Mouse (Mus musculus) hindbrain, embryonic 14.5 days (tissue): ENCODE data around the gene Gramd2. TPM values are rescaled to one million over a fixed set of nuclear protein-coding genes. Genes with fewer than 3 reads are reported as not detected.

ENCODE experiments used
- ATAC-seq: fragments of 200-750 bp; cut with Nextera tagmentation; 2 replicates; pipeline ENCODE4 v1.8.0; 2017; ENCODE audit warnings: moderate number of reproducible peaks, mild to moderate bottlenecking, moderate TSS enrichment, moderate library complexity; ENCODE audit not compliant: low FRiP score
- DNase-seq: peaks from one replicate; pipeline ENCODE4 v3.0.0-alpha.2; 2015; ENCODE audit warnings: low spot score
- H3K27ac ChIP-seq: fragments of 300-500 bp; sonication (generic); 2 replicates; pipeline ENCODE4 v1.5.1; 2014; ENCODE audit warnings: mild to moderate bottlenecking, moderate library complexity
- H3K27me3 ChIP-seq: fragments of 300-500 bp; sonication (generic); 2 replicates; pipeline ENCODE4 v1.6.1; 2014; ENCODE audit warnings: mild to moderate bottlenecking, low read length, mixed read lengths; ENCODE audit not compliant: control insufficient read depth, insufficient read depth
- H3K36me3 ChIP-seq: fragments of 300-500 bp; sonication (generic); replicated peaks from 2 replicates; pipeline ENCODE4 v1.6.1; 2014; ENCODE audit not compliant: control insufficient read depth, insufficient read depth
- H3K4me1 ChIP-seq: fragments of 300-500 bp; sonication (generic); replicated peaks from 2 replicates; pipeline ENCODE4 v1.6.1; 2014; ENCODE audit warnings: antibody characterized with exemption, low read length, mixed read lengths; ENCODE audit not compliant: control insufficient read depth, insufficient read depth
- H3K4me2 ChIP-seq: fragments of 300-500 bp; sonication (generic); replicated peaks from 2 replicates; pipeline ENCODE4 v1.6.1; 2014; ENCODE audit warnings: mild to moderate bottlenecking, moderate library complexity
- H3K4me3 ChIP-seq: fragments of 300-500 bp; sonication (generic); replicated peaks from 2 replicates; pipeline ENCODE4 v1.5.1; 2014; ENCODE audit warnings: mild to moderate bottlenecking, low read length
- H3K9ac ChIP-seq: fragments of 300-500 bp; sonication (generic); 2 replicates; pipeline ENCODE4 v1.6.1; 2014
- H3K9me3 ChIP-seq: fragments of 300-500 bp; sonication (generic); 2 replicates; pipeline ENCODE4 v1.6.1; 2016; ENCODE audit warnings: low read length; ENCODE audit not compliant: control insufficient read depth
- WGBS: fragments of 180-500 bp; shearing (Covaris S2); extraction: QIAGEN DNeasy Blood & Tissue Kit; methylation state at CpG from one replicate; pipeline ENCODE4 v1.1.7; 2014; 5-methylcytosine and 5-hydroxymethylcytosine counted together
- polyA plus RNA-seq: library from polyadenylated mRNA; unstranded; fragments of >200 nt; fragmentation: Nextera tagmentation; extraction: Ambion mirVana; gene quantifications from 2 replicates; pipeline ENCODE4 v1.2.1, GENCODE M21; 2014

Gramd2 gene
- polyA plus RNA-seq, 1 experiment from 2014 or later, result 2.9 TPM

DNA sequence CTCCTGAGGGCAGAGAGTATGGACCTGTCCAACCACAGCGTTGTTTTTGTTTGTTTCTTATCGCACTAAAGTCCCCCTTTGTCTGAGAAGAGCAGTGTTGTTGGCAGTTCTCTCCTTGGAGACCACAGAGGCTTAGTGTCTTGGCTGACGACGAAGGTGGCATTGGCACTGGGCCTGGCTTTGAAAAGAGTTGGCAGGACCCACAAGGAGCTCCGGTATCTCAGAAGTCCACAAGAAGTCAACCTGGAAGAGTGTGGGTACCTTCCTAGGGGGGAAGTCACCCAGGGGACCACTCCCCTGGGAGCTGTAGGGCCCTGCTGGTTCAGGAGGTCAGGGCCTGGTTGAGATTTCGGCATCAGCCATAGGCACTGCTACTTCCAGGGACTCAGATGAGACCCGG lies 21.1 kb downstream of the Gramd2 start:
- no peaks in the 10 kb centered on the region for H3K27me3 ChIP-seq
- no peak overlapping the region for H3K4me2 ChIP-seq
- no peaks in the 10 kb centered on the region for H3K36me3 ChIP-seq
- H3K4me1 ChIP-seq, result no peaks in the 10 kb centered on the region
- WGBS, result 78% methylated on average over 7 of the region's 7 CpGs
- no peak overlapping the region for H3K27ac ChIP-seq
- no peak overlapping the region for H3K4me3 ChIP-seq
- H3K9me3 ChIP-seq, result no peaks in the 10 kb centered on the region
- ATAC-seq, result no peak
- no peak for DNase-seq
- no peak overlapping the region for H3K9ac ChIP-seq

DNA sequence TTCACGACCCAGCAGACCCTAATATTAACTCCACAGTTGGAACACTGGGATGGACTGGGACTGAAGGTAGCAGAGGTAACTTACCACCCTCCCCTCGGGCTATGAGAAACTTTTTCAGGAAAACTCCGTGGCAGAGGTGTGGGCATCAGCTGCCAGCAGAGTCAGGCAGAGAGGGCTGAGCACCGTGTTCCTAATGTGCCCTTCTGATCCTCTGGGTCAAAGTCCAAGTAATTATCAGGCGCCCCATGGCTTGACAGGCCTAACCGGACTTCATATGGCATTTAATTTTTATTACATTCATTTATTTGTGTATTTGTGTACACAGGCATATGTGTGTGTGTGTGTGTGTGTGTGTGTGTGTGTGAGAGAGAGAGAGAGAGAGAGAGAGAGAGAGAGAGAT lies 23.2 kb downstream of the Gramd2 start:
- Histone ChIP-seq H3K4me3 (no peak overlapping the region), H3K36me3 (no peaks in the 10 kb centered on the region), H3K4me1 (no peaks in the 10 kb centered on the region), H3K27me3 (no peaks in the 10 kb centered on the region), H3K27ac (no peak overlapping the region), H3K9ac (no peak overlapping the region), H3K9me3 (no peaks in the 10 kb centered on the region), H3K4me2 (no peak overlapping the region)
- ATAC-seq (no peak), DNase-seq (no peak)
- WGBS, result 72% methylated on average over 6 of the region's 6 CpGs

DNA sequence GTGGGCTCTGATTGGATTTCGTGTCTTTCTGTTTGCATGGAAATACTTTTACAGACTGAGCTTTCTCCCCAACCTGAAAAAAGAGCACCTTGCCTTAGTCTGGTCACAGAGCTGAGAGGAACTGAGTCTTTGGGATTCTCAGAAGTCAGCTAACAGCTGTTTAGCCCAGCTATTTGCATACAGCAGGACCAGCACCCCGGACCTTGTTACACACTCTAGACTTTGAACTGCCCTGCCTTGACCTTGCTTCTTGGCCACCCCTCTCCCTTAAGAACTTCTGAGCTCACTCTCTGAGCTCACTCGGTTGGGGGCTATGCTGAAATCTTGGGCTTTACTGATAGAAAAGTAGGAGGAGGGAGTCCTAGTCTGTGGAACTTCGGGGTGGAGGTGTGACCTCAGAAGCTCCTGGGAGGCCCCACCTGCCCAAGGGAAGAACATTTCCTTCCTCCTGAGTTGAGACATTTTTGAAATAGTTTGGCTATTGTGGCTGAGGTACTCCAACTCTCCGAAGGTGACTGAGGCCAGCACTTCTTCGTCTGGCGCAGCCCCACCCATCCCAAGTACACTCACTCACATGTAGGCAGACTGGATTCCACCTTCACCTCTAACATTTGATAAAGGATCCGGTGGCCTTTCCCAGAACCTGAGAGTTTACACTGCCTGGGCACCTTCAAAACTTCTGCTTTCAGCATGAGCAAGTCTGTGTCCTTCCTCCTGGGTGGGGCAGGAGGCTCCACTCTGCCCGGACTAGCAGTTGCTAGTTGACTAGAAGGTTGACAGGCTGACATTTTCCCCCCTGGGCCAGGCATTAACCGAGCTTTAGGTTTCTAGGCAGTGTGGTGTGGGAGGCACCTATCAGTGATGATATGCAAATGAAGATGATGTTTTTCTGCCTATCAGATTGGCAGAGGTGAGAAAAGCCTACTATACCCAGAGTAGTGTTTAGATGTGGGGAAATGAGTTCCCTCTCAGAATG lies 27.2 kb downstream of the Gramd2 start:
- no peak overlapping the region for H3K4me2 ChIP-seq
- H3K4me1 ChIP-seq, result no peaks in the 10 kb centered on the region
- H3K27me3 ChIP-seq, result no peaks in the 10 kb centered on the region
- H3K36me3 ChIP-seq, result no peaks in the 10 kb centered on the region
- H3K9me3 ChIP-seq, result no peaks in the 10 kb centered on the region
- DNase-seq (no peak), ATAC-seq (no peak)
- 71% methylated on average over 10 of the region's 10 CpGs for WGBS
- H3K27ac ChIP-seq, result no peak overlapping the region
- H3K4me3 ChIP-seq, result no peak overlapping the region
- H3K9ac ChIP-seq, result no peak overlapping the region

- Histone ChIP-seq H3K4me2 (no peak overlapping the region), H3K4me3 (no peak overlapping the region), H3K9me3 (no peaks in the 10 kb centered on the region), H3K9ac (no peak overlapping the region), H3K4me1 (no peaks in the 10 kb centered on the region), H3K36me3 (no peaks in the 10 kb centered on the region), H3K27me3 (no peaks in the 10 kb centered on the region), H3K27ac (no peak overlapping the region)
- DNase-seq (no peak), ATAC-seq (no peak)
- 83% methylated on average over 3 of the region's 3 CpGs for WGBS
Measured at GRCm38 (mm10) chr9:59709225-59709624, 29.3 kb downstream of the Gramd2 start.

DNA sequence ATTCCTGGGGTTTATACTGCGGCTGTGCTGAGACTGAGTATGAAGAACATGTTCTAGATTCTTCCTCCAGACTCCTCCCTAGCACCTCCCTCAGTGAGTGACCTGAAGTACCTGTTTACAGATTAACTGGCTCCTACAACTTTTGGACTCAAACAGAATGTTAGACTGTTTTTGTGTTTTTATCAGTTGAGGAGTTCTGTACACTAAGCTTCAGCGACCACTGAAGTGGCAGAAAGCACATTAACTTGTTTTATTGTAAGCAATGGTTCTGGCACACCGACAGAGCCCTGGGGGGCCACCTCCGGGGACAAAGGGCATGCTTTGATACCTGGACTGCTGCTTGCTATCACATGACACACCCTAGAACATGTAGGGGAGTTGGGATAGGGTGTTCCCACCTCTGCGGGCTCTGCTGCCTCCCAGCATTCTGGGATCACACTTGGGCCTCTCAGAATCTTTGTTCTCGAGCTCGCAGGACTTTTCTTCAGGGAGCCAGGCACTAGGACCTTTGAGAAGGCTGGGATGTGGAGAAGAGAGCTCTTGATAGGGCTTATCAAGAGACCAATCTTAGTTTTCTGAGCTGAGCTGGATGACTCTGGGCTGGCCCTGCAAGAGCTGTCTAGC lies 36.4 kb downstream of the Gramd2 start:
- Histone ChIP-seq H3K4me3 (no peak overlapping the region), H3K36me3 (no peaks in the 10 kb centered on the region), H3K9me3 (no peaks in the 10 kb centered on the region), H3K27me3 (no peaks in the 10 kb centered on the region), H3K4me1 (no peaks in the 10 kb centered on the region), H3K4me2 (no peak overlapping the region), H3K27ac (no peak overlapping the region), H3K9ac (no peak overlapping the region)
- 85% methylated on average over 7 of the region's 7 CpGs for WGBS
- ATAC-seq, result no peak
- no peak for DNase-seq

DNA sequence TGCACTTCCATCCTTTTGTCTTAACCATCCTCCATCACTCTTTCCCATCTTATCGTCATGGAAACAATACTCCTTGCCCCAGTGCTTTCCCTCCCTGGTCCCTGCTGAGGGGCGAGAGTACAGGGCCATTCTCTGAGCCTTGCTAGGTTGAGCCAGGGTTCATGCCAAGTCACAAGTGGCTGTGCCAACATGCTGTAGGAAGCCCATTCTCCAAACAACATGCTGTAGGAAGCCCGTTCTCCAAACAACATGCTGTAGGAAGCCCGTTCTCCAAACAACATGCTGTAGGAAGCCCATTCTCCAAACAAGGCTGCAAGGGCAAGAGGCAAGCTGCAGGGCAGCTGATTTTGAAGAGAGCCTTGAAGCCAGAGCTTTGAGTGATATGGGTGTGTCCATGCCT lies 38.3 kb downstream of the Gramd2 start:
- H3K4me2 ChIP-seq, result no peak overlapping the region
- no peaks in the 10 kb centered on the region for H3K36me3 ChIP-seq
- DNase-seq (no peak), ATAC-seq (no peak)
- no peak overlapping the region for H3K4me3 ChIP-seq
- WGBS, result 88% methylated on average over 4 of the region's 4 CpGs
- H3K9me3 ChIP-seq, result no peaks in the 10 kb centered on the region
- H3K27me3 ChIP-seq, result no peaks in the 10 kb centered on the region
- H3K4me1 ChIP-seq, result no peaks in the 10 kb centered on the region
- no peak overlapping the region for H3K9ac ChIP-seq
- H3K27ac ChIP-seq, result no peak overlapping the region

DNA sequence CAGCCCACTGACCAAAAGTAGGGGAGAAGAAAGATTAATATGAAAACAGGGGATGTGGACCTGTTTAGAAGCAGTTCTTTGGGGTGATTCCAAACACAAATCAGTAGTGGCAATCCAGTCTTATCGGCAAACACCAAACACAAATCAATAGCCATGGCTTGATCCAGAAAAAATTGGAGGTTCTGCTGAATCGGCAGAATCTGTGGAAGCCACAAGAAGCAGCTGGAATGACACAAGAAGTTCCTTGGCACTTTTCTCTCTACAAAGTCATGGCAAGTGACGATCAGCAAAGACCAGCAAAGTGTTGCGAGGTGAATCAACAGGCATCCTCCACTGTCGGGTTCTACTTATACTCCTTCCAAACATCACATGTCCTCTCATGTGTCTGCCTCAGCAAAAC lies 41.2 kb downstream of the Gramd2 start:
- Histone ChIP-seq H3K27ac (no peak overlapping the region), H3K4me2 (no peak overlapping the region), H3K27me3 (no peaks in the 10 kb centered on the region), H3K36me3 (no peaks in the 10 kb centered on the region), H3K4me1 (peaks cover 6% of the 10 kb centered on the region; the same call in 1 of the 2 replicates), H3K9me3 (no peaks in the 10 kb centered on the region), H3K4me3 (no peak overlapping the region), H3K9ac (no peak overlapping the region)
- DNase-seq (no peak), ATAC-seq (no peak)
- WGBS, result 88% methylated on average over 5 of the region's 5 CpGs

GRCm38 (mm10) chr9:59723096-59723657 lies 43.2 kb downstream of the Gramd2 start:
- H3K36me3 ChIP-seq, result no peaks in the 10 kb centered on the region
- H3K4me1 ChIP-seq, result peaks cover 6% of the 10 kb centered on the region; the same call in 1 of the 2 replicates
- no peak overlapping the region for H3K27ac ChIP-seq
- no peaks in the 10 kb centered on the region for H3K9me3 ChIP-seq
- no peaks in the 10 kb centered on the region for H3K27me3 ChIP-seq
- 19% methylated on average over 10 of the region's 10 CpGs for WGBS
- peak; percentile 90 for DNase-seq
- no peak overlapping the region for H3K4me3 ChIP-seq
- ATAC-seq, result no peak
- H3K9ac ChIP-seq, result 0 out of 2 replicates have a peak overlapping the region, but pooled peaks have one; percentile 2
- peak overlapping the region; percentile 22 for H3K4me2 ChIP-seq

GRCm38 (mm10) chr9:59723791-59724442 lies 44.0 kb downstream of the Gramd2 start:
- H3K27ac ChIP-seq, result no peak overlapping the region
- H3K4me1 ChIP-seq, result peaks cover 6% of the 10 kb centered on the region; the same call in 1 of the 2 replicates
- ATAC-seq (0 out of 2 replicates have a peak, but pooled peaks have one; percentile 21), DNase-seq (no peak)
- no peak overlapping the region for H3K4me3 ChIP-seq
- no peak overlapping the region for H3K9ac ChIP-seq
- H3K27me3 ChIP-seq, result no peaks in the 10 kb centered on the region
- no peak overlapping the region for H3K4me2 ChIP-seq
- WGBS, result 59% methylated on average over 8 of the region's 8 CpGs
- no peaks in the 10 kb centered on the region for H3K36me3 ChIP-seq
- no peaks in the 10 kb centered on the region for H3K9me3 ChIP-seq
